Mouse (Mus musculus): Measurements from ENCODE around the gene Gm10778.

GRCm38 (mm10) chr10:81644162-81644561 is 4.7 kb upstream of the Gm10778 start:
- no peak for TF ChIP-seq CTCF (IDR thresholded peaks at IDR 0.05; ENCODE audit: extremely low read depth, insufficient read length, insufficient replicate concordance, low read depth, low read length)
- no peak for TF ChIP-seq POLR2A (IDR thresholded peaks at IDR 0.05; ENCODE audit: low read depth, low read length)
